Mouse (Mus musculus) forebrain, postnatal 0 days (tissue): ENCODE data around the gene Smpdl3b. TPM values are rescaled to one million over a fixed set of nuclear protein-coding genes. Genes with fewer than 3 reads are reported as not detected.
"Not testable (repeated sequence)": the region's sequence is repeated elsewhere in the genome, so short reads cannot be mapped to it uniquely, and the experiment has no call there.

Source experiments
- ATAC-seq: fragments of 200-750 bp; cut with Nextera tagmentation; 2 replicates; pipeline ENCODE4 v1.8.0; 2017; ENCODE audit warnings: mild to moderate bottlenecking, moderate library complexity
- DNase-seq: peaks from one replicate; pipeline ENCODE4 v3.0.0-alpha.2; 2015
- H3K27ac ChIP-seq: fragments of 300-500 bp; sonication (generic); 2 replicates; pipeline ENCODE4 v1.5.1; 2014; ENCODE audit warnings: low read depth, mild to moderate bottlenecking, antibody characterized with exemption, low read length, moderate library complexity, mixed read lengths
- H3K27me3 ChIP-seq: fragments of 300-500 bp; sonication (generic); 2 replicates; pipeline ENCODE4 v1.6.1; 2014; ENCODE audit warnings: mild to moderate bottlenecking, low read length, mixed read lengths; ENCODE audit not compliant: insufficient read depth
- H3K36me3 ChIP-seq: fragments of 300-500 bp; sonication (generic); 2 replicates; pipeline ENCODE4 v1.6.1; 2014; ENCODE audit warnings: mild to moderate bottlenecking, moderate library complexity; ENCODE audit not compliant: insufficient read depth
- H3K4me1 ChIP-seq: fragments of 300-500 bp; sonication (generic); 2 replicates; pipeline ENCODE4 v1.6.1; 2014; ENCODE audit warnings: antibody characterized with exemption; ENCODE audit not compliant: insufficient read depth
- H3K4me2 ChIP-seq: fragments of 300-500 bp; sonication (generic); 2 replicates; pipeline ENCODE4 v1.6.1; 2014; ENCODE audit warnings: low read depth, mild to moderate bottlenecking, moderate library complexity
- H3K4me3 ChIP-seq: fragments of 300-500 bp; sonication (generic); 2 replicates; pipeline ENCODE4 v1.5.1; 2014; ENCODE audit warnings: low read depth, low read length, mixed read lengths
- H3K9ac ChIP-seq: fragments of 300-500 bp; sonication (generic); 2 replicates; pipeline ENCODE4 v1.6.1; 2014; ENCODE audit warnings: mild to moderate bottlenecking
- H3K9me3 ChIP-seq: fragments of 300-500 bp; sonication (generic); 2 replicates; pipeline ENCODE4 v1.6.1; 2016; ENCODE audit warnings: low read length
- CTCF ChIP-seq: sonication (generic); IDR thresholded peaks from 2 replicates; pipeline ENCODE4 v1.5.1; 2016; ENCODE audit warnings: antibody characterized with exemption, control low read depth, low read depth
- WGBS: fragments of 180-500 bp; shearing (Covaris S2); extraction: QIAGEN DNeasy Blood & Tissue Kit; methylation state at CpG from one replicate; pipeline ENCODE4 v1.1.7; 2014; 5-methylcytosine and 5-hydroxymethylcytosine counted together
- polyA plus RNA-seq: library from polyadenylated mRNA; unstranded; fragments of >200 nt; fragmentation: Nextera tagmentation; extraction: Ambion mirVana; gene quantifications from 2 replicates; pipeline ENCODE4 v1.2.1, GENCODE M21; 2015
- total RNA-seq: library from RNA; depleted of rRNA; stranded (reverse); fragments of >200 nt; gene quantifications from 2 replicates; pipeline ENCODE4 v1.2.3, GENCODE M21; 2014

The Smpdl3b gene
- total and polyA plus RNA-seq, 2 experiments from 2014 or later = 0.57 to 1.1 TPM

DNA sequence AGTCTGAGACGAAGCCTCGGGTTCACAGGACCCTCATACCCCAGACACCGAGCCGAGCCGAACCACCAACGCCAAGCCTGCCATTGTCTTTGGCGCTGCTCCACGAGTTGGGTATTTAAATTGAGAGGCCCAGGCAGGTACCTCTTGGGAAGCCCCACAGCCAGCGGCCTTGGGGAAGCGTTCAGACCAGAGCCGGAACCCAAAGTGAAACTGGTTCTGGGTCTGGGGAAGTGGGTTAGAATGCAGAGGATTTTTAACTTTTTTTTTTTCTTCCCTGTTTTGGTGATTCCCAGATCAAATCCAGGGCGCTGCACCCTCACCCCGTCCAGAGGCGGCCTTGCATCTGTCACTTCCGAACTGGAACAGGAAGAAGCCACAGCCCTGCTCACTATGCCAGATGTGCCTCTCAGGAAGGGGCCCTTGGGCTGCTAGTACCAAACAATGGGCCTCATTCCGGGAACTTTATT lies 45.2 kb upstream of the Smpdl3b start:
- WGBS = 73% methylated on average over 16 of the region's 16 CpGs

DNA sequence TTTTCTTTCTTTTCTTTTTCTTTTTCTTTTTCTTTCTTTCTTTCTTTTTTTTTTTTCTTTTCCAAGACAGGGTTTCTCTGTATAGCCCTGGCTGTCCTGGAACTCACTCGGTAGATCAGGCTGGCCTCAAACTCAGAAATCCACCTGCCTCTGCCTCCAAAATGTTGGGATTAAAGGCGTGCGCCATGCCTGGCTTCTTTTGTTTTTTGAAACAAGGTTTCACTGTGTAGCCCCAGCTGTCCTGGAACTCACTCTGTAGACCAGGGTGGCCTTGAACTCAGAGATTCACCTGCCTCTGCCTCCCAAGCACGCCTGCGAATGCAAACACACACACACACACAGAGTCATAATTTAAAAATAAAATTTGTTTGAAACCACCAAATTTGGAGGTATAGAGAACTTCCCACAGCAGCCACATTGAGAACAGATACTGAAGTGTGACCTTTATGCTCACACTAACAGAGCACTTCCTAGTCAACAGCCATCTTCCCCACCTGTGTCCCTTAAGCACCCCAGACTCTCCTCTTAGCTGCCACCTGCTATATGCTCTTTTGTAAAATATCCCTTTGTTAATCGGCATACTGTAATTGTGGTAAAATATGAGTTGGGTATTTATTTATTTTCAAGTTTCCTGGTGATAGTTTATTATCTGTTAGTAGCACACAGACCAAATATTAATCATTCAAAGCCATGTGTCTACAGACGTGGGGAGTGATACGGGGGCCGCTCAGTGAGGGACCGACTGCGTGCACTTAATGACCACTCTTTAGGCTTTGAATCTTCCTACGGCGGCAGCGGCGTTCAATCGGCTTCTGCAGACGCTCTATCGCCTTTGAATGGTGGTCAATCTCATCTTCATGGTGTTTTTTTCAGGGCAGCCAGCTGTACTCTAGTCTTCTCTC lies 44.4 kb upstream of the Smpdl3b start:
- H3K27me3 ChIP-seq = no peaks in the 10 kb centered on the region
- H3K27ac ChIP-seq = no peak overlapping the region
- ATAC-seq = no peak
- no peak overlapping the region for H3K4me2 ChIP-seq
- 89% methylated on average over 18 of the region's 18 CpGs for WGBS
- H3K4me1 ChIP-seq = no peaks in the 10 kb centered on the region
- H3K9ac ChIP-seq = no peak overlapping the region
- H3K4me3 ChIP-seq = no peak overlapping the region
- H3K9me3 ChIP-seq = no peaks in the 10 kb centered on the region
- TF ChIP-seq CTCF = no peak
- no peaks in the 10 kb centered on the region for H3K36me3 ChIP-seq
- DNase-seq = no peak

More for the DNA sequence above, 45.2 kb upstream of the Smpdl3b start:
- Histone ChIP-seq H3K27ac (no peak overlapping the region), H3K4me2 (no peak overlapping the region), H3K36me3 (no peaks in the 10 kb centered on the region), H3K9me3 (no peaks in the 10 kb centered on the region), H3K4me3 (no peak overlapping the region), H3K27me3 (no peaks in the 10 kb centered on the region), H3K9ac (no peak overlapping the region), H3K4me1 (no peaks in the 10 kb centered on the region)
- ATAC-seq (no peak), DNase-seq (no peak)
- TF ChIP-seq CTCF = no peak

DNA sequence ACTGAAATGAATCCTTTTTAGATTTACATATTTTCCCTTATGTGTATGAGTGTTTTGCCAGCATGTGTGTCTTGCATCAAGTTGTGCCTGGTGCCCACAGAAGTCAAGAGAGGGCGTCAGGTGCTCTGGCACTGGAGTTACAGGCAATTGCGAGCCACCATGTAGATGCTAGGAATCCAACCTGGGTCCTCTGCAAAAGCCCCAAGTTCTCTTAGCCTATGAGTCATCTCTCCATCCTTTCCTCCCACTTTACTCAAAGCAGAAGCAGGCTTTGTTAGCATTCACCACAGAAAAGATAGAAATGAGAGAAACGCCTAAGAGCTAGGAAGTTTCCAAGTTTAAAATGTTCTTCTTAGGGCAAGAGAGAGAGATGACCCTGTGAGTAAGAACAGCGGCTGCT lies 42.8 kb upstream of the Smpdl3b start:
- no peak for TF ChIP-seq CTCF
- Histone ChIP-seq H3K4me2 (no peak overlapping the region), H3K27ac (no peak overlapping the region), H3K4me3 (no peak overlapping the region), H3K9ac (no peak overlapping the region), H3K4me1 (no peaks in the 10 kb centered on the region), H3K9me3 (no peaks in the 10 kb centered on the region), H3K36me3 (no peaks in the 10 kb centered on the region), H3K27me3 (0 out of 2 replicates have a peak, but pooled peaks cover 5% of the 10 kb centered on the region)
- 90% methylated on average over 4 of the region's 4 CpGs for WGBS
- ATAC-seq (no peak), DNase-seq (no peak)

DNA sequence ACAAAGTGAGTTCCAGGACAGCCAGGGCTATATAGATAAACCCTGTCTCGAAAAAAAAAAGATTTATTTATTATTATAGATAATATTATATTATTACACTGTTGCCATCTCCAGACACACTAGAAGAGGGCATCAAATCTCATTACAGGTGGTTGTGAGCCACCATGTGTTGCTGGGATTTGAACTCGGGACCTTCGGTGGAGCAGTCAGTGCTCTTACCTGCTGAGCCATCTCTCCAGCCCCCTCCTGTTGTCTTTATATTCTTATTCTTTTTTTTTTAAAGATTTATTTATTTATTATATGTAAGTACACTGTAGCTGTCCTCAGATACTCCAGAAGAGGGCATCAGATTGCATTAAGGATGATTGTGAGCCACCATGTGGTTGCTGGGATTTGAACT lies 41.6 kb upstream of the Smpdl3b start:
- not testable (repeated sequence) for H3K4me1 ChIP-seq, H3K36me3 ChIP-seq, H3K9ac ChIP-seq, H3K4me3 ChIP-seq, H3K27me3 ChIP-seq, H3K9me3 ChIP-seq, H3K4me2 ChIP-seq, H3K27ac ChIP-seq, DNase-seq, ATAC-seq
- WGBS = 84% methylated on average over 3 of the region's 3 CpGs

DNA sequence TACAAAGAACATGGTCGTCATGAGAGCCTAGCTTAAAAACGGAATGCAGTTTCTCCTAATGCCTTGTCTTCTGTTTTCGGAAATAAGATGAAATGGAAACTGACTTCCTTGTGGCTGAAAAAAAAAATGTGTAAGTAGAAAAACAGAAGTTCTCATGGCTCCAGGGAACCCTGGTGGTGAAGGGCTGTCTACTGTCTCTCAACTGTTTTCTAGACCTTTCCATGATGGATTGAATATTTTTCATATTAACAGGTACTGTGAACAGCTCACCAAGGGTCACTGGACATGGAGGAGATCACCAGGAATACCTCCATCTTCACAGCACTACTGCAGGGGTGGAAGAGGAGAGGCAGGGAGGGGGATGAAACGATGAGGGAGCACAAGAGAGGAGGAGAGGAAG lies 41.0 kb upstream of the Smpdl3b start:
- ATAC-seq (no peak), DNase-seq (no peak)
- Histone ChIP-seq H3K36me3 (no peaks in the 10 kb centered on the region), H3K9ac (no peak overlapping the region), H3K9me3 (no peaks in the 10 kb centered on the region), H3K4me3 (no peak overlapping the region), H3K27ac (no peak overlapping the region), H3K27me3 (0 out of 2 replicates have a peak, but pooled peaks cover 5% of the 10 kb centered on the region), H3K4me2 (no peak overlapping the region), H3K4me1 (no peaks in the 10 kb centered on the region)
- 77% methylated on average over 4 of the region's 4 CpGs for WGBS
- no peak for TF ChIP-seq CTCF

DNA sequence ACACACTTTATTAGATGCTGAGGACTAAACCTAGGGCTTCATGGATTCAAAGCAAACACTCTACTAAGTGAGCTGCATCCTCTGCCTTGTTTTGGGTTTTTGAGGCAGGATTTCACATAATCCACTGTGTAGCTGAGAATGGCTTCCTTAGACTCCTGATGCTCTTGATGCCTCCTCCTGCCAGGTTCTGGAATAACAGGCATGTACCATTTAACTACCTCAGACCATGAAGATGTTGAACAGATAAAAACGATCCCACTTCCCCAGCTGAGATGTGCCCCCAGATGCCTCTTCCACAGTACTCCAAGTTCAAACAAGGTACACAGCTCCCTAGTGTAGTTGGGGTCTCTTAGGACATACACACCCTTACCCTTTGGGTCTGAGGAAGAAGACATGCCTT lies 40.4 kb upstream of the Smpdl3b start:
- H3K27ac ChIP-seq = no peak overlapping the region
- H3K9ac ChIP-seq = no peak overlapping the region
- ATAC-seq (no peak), DNase-seq (no peak)
- 89% methylated on average over 1 of the region's 1 CpGs for WGBS
- H3K4me2 ChIP-seq = no peak overlapping the region
- no peaks in the 10 kb centered on the region for H3K4me1 ChIP-seq
- H3K36me3 ChIP-seq = no peaks in the 10 kb centered on the region
- H3K4me3 ChIP-seq = no peak overlapping the region
- H3K27me3 ChIP-seq = 0 out of 2 replicates have a peak, but pooled peaks cover 5% of the 10 kb centered on the region
- no peaks in the 10 kb centered on the region for H3K9me3 ChIP-seq
- no peak for TF ChIP-seq CTCF

DNA sequence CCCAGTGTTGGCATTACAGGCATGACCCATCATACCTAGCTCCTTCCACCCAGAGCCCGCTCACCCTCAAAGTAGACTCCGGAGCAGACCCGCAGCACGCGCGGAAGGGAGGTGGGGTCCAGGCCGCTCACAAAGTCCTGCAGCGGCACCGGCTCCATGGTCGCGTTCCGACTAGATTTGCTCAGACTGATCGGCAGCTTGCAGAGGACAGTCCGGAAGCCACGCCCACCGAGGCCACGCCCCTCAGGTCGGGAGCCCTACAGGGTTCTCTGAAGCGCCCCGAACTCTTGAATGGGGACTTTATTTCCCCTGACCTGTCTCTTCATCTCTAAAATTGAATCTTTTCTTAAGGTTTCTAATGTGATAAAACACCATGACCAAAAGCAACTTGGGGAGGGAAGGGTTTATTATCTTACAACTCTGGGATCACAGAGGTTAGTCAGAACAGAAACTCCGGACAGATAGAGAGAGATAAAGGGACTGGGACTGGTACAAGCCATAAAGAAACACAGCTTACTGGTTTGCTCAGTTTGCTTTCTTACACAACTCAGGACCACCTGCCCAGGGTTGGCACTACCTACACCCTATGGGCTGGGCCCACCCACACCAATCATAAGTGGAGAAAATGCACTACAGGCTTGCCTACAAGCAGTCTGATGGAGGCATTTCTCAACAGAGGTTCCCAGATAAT lies 39.3 kb upstream of the Smpdl3b start, which contains the start of gene Themis2:
Themis2 (minus strand) TSS at position 192 of the 691 bp plus-strand sequence.
- Histone ChIP-seq H3K36me3 (no peaks in the 10 kb centered on the region), H3K9me3 (no peaks in the 10 kb centered on the region), H3K27ac (no peak within 1 kb of the TSS), H3K4me3 (peak within 1 kb of the TSS; percentile 14; the same call in 1 of the 2 replicates), H3K27me3 (0 out of 2 replicates have a peak, but pooled peaks cover 5% of the 10 kb centered on the region), H3K4me2 (peak within 1 kb of the TSS; percentile 30), H3K4me1 (no peaks in the 10 kb centered on the region), H3K9ac (no peak within 1 kb of the TSS)
- no peak for DNase-seq
- TF ChIP-seq CTCF = no peak
- WGBS = 6% methylated on average over 21 of the region's 21 CpGs
- ATAC-seq = no peak
